Mouse (Mus musculus) hindbrain, embryonic 15.5 days (tissue): ENCODE results near the gene Spi1. TPM values are rescaled to one million over a fixed set of nuclear protein-coding genes. Genes with fewer than 3 reads are reported as not detected.

Experiments
- ATAC-seq: fragments of 200-750 bp; cut with Nextera tagmentation; 2 replicates; pipeline ENCODE4 v1.8.0; 2017; ENCODE audit warnings: low read depth, moderate number of reproducible peaks, moderate TSS enrichment; ENCODE audit not compliant: low FRiP score
- H3K27ac ChIP-seq: fragments of 300-500 bp; sonication (generic); replicated peaks from 2 replicates; pipeline ENCODE4 v1.5.1; 2015; ENCODE audit warnings: mild to moderate bottlenecking, inconsistent platforms
- H3K27me3 ChIP-seq: fragments of 300-500 bp; sonication (generic); 2 replicates; pipeline ENCODE4 v1.6.1; 2015; ENCODE audit warnings: control low read depth, inconsistent platforms
- H3K36me3 ChIP-seq: fragments of 300-500 bp; sonication (generic); 2 replicates; pipeline ENCODE4 v1.6.1; 2015; ENCODE audit warnings: control low read depth, inconsistent platforms
- H3K4me1 ChIP-seq: fragments of 300-500 bp; sonication (generic); replicated peaks from 2 replicates; pipeline ENCODE4 v1.6.1; 2015; ENCODE audit warnings: control low read depth, inconsistent platforms
- H3K4me2 ChIP-seq: fragments of 300-500 bp; sonication (generic); 2 replicates; pipeline ENCODE4 v1.6.1; 2015; ENCODE audit warnings: moderate library complexity, mild to moderate bottlenecking, inconsistent platforms
- H3K4me3 ChIP-seq: fragments of 300-500 bp; sonication (generic); 2 replicates; pipeline ENCODE4 v1.5.1; 2015; ENCODE audit warnings: mild to moderate bottlenecking, inconsistent platforms
- H3K9ac ChIP-seq: fragments of 300-500 bp; sonication (generic); 2 replicates; pipeline ENCODE4 v1.6.1; 2015; ENCODE audit warnings: inconsistent platforms
- H3K9me3 ChIP-seq: fragments of 300-500 bp; sonication (generic); 2 replicates; pipeline ENCODE4 v1.6.1; 2016; ENCODE audit warnings: control low read depth, inconsistent platforms
- WGBS: fragments of 180-500 bp; shearing (Covaris S2); methylation state at CpG from one replicate; pipeline ENCODE4 v1.1.7; 2015; 5-methylcytosine and 5-hydroxymethylcytosine counted together
- polyA plus RNA-seq: library from polyadenylated mRNA; unstranded; fragments of >200 nt; fragmentation: Nextera tagmentation; extraction: Ambion mirVana; gene quantifications from 2 replicates; pipeline ENCODE4 v1.2.1, GENCODE M21; 2015

The Spi1 gene
- polyA plus RNA-seq, 1 experiment from 2014 or later: 3.8 TPM

GRCm38 (mm10) chr2:91119551-91119950 lies 37.4 kb downstream of the Spi1 start:
- H3K27me3 ChIP-seq: peaks cover 6% of the 10 kb centered on the region; the same call in 1 of the 2 replicates
- no peaks in the 10 kb centered on the region for H3K9me3 ChIP-seq
- H3K4me3 ChIP-seq: no peak overlapping the region
- no peak for ATAC-seq
- H3K27ac ChIP-seq: no peak overlapping the region
- no peaks in the 10 kb centered on the region for H3K36me3 ChIP-seq
- peaks cover 7% of the 10 kb centered on the region for H3K4me1 ChIP-seq
- H3K4me2 ChIP-seq: no peak overlapping the region
- 84% methylated on average over 6 of the region's 6 CpGs for WGBS
- no peak overlapping the region for H3K9ac ChIP-seq

GRCm38 (mm10) chr2:91120261-91120671 lies 38.1 kb downstream of the Spi1 start:
- Histone ChIP-seq H3K27ac (no peak overlapping the region), H3K36me3 (no peaks in the 10 kb centered on the region), H3K9ac (no peak overlapping the region), H3K4me1 (peaks cover 3% of the 10 kb centered on the region), H3K9me3 (no peaks in the 10 kb centered on the region), H3K27me3 (peaks cover 2% of the 10 kb centered on the region; the same call in 1 of the 2 replicates), H3K4me3 (no peak overlapping the region), H3K4me2 (no peak overlapping the region)
- ATAC-seq: no peak
- WGBS: 74% methylated on average over 6 of the region's 6 CpGs

- Histone ChIP-seq H3K27me3 (no peaks in the 10 kb centered on the region), H3K4me2 (no peak overlapping the region), H3K4me3 (no peak overlapping the region), H3K4me1 (no peaks in the 10 kb centered on the region), H3K9me3 (no peaks in the 10 kb centered on the region), H3K27ac (no peak overlapping the region), H3K36me3 (no peaks in the 10 kb centered on the region), H3K9ac (no peak overlapping the region)
- 85% methylated on average over 6 of the region's 6 CpGs for WGBS
- ATAC-seq: no peak
Measured at GRCm38 (mm10) chr2:91121011-91121410, 38.8 kb downstream of the Spi1 start.

- no peaks in the 10 kb centered on the region for H3K27me3 ChIP-seq
- no peak overlapping the region for H3K4me2 ChIP-seq
- H3K4me3 ChIP-seq: no peak overlapping the region
- no peak overlapping the region for H3K27ac ChIP-seq
- ATAC-seq: no peak
- H3K9me3 ChIP-seq: no peaks in the 10 kb centered on the region
- no peak overlapping the region for H3K9ac ChIP-seq
- no peaks in the 10 kb centered on the region for H3K4me1 ChIP-seq
- 69% methylated on average over 7 of the region's 8 CpGs for WGBS
- H3K36me3 ChIP-seq: no peaks in the 10 kb centered on the region
Measured at GRCm38 (mm10) chr2:91121497-91121896, 39.3 kb downstream of the Spi1 start.

- no peak overlapping the region for H3K27ac ChIP-seq
- H3K4me3 ChIP-seq: no peak overlapping the region
- no peaks in the 10 kb centered on the region for H3K9me3 ChIP-seq
- H3K27me3 ChIP-seq: no peaks in the 10 kb centered on the region
- H3K4me1 ChIP-seq: no peaks in the 10 kb centered on the region
- 76% methylated on average over 6 of the region's 6 CpGs for WGBS
- H3K36me3 ChIP-seq: no peaks in the 10 kb centered on the region
- no peak overlapping the region for H3K9ac ChIP-seq
- H3K4me2 ChIP-seq: no peak overlapping the region
- ATAC-seq: no peak
Measured at GRCm38 (mm10) chr2:91123521-91123920, 41.3 kb downstream of the Spi1 start.

GRCm38 (mm10) chr2:91125101-91125500 lies 42.9 kb downstream of the Spi1 start:
- Histone ChIP-seq H3K36me3 (no peaks in the 10 kb centered on the region), H3K4me3 (no peak overlapping the region), H3K27me3 (no peaks in the 10 kb centered on the region), H3K4me2 (no peak overlapping the region), H3K9me3 (no peaks in the 10 kb centered on the region), H3K4me1 (no peaks in the 10 kb centered on the region), H3K27ac (no peak overlapping the region), H3K9ac (no peak overlapping the region)
- 90% methylated on average over 10 of the region's 10 CpGs for WGBS
- no peak for ATAC-seq

GRCm38 (mm10) chr2:91128761-91129160 lies 46.6 kb downstream of the Spi1 start:
- 88% methylated on average over 5 of the region's 5 CpGs for WGBS

GRCm38 (mm10) chr2:91130126-91130525 lies 47.9 kb downstream of the Spi1 start:
- Histone ChIP-seq H3K4me3 (no peak overlapping the region), H3K9ac (no peak overlapping the region), H3K27ac (no peak overlapping the region), H3K4me1 (no peaks in the 10 kb centered on the region), H3K4me2 (no peak overlapping the region), H3K9me3 (no peaks in the 10 kb centered on the region), H3K27me3 (no peaks in the 10 kb centered on the region), H3K36me3 (no peaks in the 10 kb centered on the region)
- ATAC-seq: no peak
- 89% methylated on average over 6 of the region's 6 CpGs for WGBS

More at GRCm38 (mm10) chr2:91128761-91129160, 46.6 kb downstream of the Spi1 start:
- Histone ChIP-seq H3K4me3 (no peak overlapping the region), H3K4me2 (no peak overlapping the region), H3K9ac (no peak overlapping the region), H3K36me3 (no peaks in the 10 kb centered on the region), H3K9me3 (no peaks in the 10 kb centered on the region), H3K4me1 (no peaks in the 10 kb centered on the region), H3K27me3 (no peaks in the 10 kb centered on the region), H3K27ac (no peak overlapping the region)
- no peak for ATAC-seq

GRCm38 (mm10) chr2:91131251-91131650 lies 49.1 kb downstream of the Spi1 start:
- Histone ChIP-seq H3K4me3 (no peak overlapping the region), H3K27me3 (no peaks in the 10 kb centered on the region), H3K36me3 (no peaks in the 10 kb centered on the region), H3K4me1 (no peaks in the 10 kb centered on the region), H3K9ac (no peak overlapping the region), H3K4me2 (no peak overlapping the region), H3K27ac (no peak overlapping the region), H3K9me3 (no peaks in the 10 kb centered on the region)
- WGBS: 91% methylated on average over 15 of the region's 15 CpGs
- no peak for ATAC-seq

- no peak for ATAC-seq
- H3K27ac ChIP-seq: no peak overlapping the region
Measured at GRCm38 (mm10) chr2:91132035-91132434, 49.8 kb downstream of the Spi1 start.

GRCm38 (mm10) chr2:91136513-91137412 lies 54.6 kb downstream of the Spi1 start:
- Histone ChIP-seq H3K9ac (no peak overlapping the region), H3K4me3 (no peak overlapping the region), H3K27ac (no peak overlapping the region), H3K9me3 (no peaks in the 10 kb centered on the region), H3K27me3 (no peaks in the 10 kb centered on the region), H3K4me1 (no peaks in the 10 kb centered on the region), H3K36me3 (peaks cover 46% of the 10 kb centered on the region), H3K4me2 (no peak overlapping the region)
- ATAC-seq: no peak
- WGBS: 84% methylated on average over 11 of the region's 11 CpGs

More at GRCm38 (mm10) chr2:91132035-91132434, 49.8 kb downstream of the Spi1 start:
- Histone ChIP-seq H3K4me3 (no peak overlapping the region), H3K27me3 (no peaks in the 10 kb centered on the region), H3K4me1 (no peaks in the 10 kb centered on the region), H3K9me3 (no peaks in the 10 kb centered on the region), H3K36me3 (peaks cover 6% of the 10 kb centered on the region; the same call in 1 of the 2 replicates), H3K4me2 (no peak overlapping the region), H3K9ac (no peak overlapping the region)
- WGBS: 89% methylated on average over 3 of the region's 3 CpGs

GRCm38 (mm10) chr2:91137481-91137880 lies 55.3 kb downstream of the Spi1 start:
- Histone ChIP-seq H3K36me3 (peaks cover 50% of the 10 kb centered on the region), H3K4me2 (no peak overlapping the region), H3K9me3 (no peaks in the 10 kb centered on the region), H3K4me1 (no peaks in the 10 kb centered on the region), H3K27ac (no peak overlapping the region), H3K4me3 (no peak overlapping the region), H3K9ac (no peak overlapping the region), H3K27me3 (no peaks in the 10 kb centered on the region)
- ATAC-seq: no peak
- WGBS: 85% methylated on average over 6 of the region's 6 CpGs
